Mouse (Mus musculus): Measurements from ENCODE around the gene Pttg1ip.

GRCm38 (mm10) chr10:77604958-77605357, 23.4 kb downstream of the Pttg1ip start:
- TF ChIP-seq CTCF (IDR thresholded peaks at IDR 0.05; ENCODE audit: borderline replicate concordance, extremely low read depth, insufficient read depth, insufficient read length) (no peak), POLR2A (IDR thresholded peaks at IDR 0.05; ENCODE audit: borderline replicate concordance, extremely low read depth, insufficient read depth, insufficient read length, poor library complexity, severe bottlenecking) (no peak)
